Mouse (Mus musculus) testis, adult 2 months (tissue): ENCODE results near the gene Traip.

ENCODE experiments used
- CTCF ChIP-seq: fragments of 200-500 bp; IDR thresholded peaks from 2 replicates; pipeline ENCODE4 v1.5.1; 2012; ENCODE audit warnings: low read depth, mild to moderate bottlenecking, inconsistent platforms, low read length, moderate library complexity; ENCODE audit not compliant: control insufficient read depth, insufficient read depth, insufficient replicate concordance
- POLR2A ChIP-seq: fragments of 200-500 bp; IDR thresholded peaks from 2 replicates; pipeline ENCODE4 v1.6.1; 2012; ENCODE audit warnings: low read depth, mild to moderate bottlenecking, inconsistent platforms, low read length, moderate library complexity; ENCODE audit not compliant: control insufficient read depth

GRCm38 (mm10) chr9:107995513-107995912 is 45.6 kb downstream of the Traip start:
- TF ChIP-seq POLR2A (peak; percentile 77), CTCF (no peak)
